Mouse (Mus musculus): ENCODE results near the gene Slc37a1.

DNA sequence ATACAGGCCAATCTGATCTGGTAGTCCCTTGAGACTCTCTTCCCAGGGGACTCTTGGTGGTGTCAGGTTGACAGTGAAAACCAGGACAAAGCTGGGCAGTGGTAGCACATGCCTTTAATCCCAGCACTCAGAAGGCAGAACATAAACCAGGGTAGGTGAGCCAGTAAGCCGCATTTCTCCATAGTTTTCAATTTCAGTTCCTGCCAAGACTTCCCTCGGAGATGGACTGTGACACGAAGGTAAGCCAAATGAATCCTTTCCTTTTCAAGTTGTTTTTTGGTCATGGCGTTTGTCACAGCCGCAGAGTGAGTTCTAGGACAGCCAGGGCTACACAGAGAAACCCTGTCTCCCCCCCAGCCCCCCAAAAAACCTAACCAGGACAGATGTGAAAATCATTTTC, 105.4 kb downstream of the Slc37a1 start:
- no peak for TF ChIP-seq CTCF (IDR thresholded peaks at IDR 0.05; ENCODE audit: control insufficient read depth, insufficient read depth, insufficient read length)
- TF ChIP-seq MAX (IDR thresholded peaks at IDR 0.05): no peak
- no peak for TF ChIP-seq CEBPB (IDR thresholded peaks at IDR 0.05; ENCODE audit: low read depth)
- no peak for TF ChIP-seq FOSL1 (IDR thresholded peaks at IDR 0.05; ENCODE audit: insufficient read depth, low read length, poor library complexity, severe bottlenecking)
- TF ChIP-seq MYOG (IDR thresholded peaks at IDR 0.05; ENCODE audit: control insufficient read depth, extremely low read depth, insufficient read length): no peak
- TF ChIP-seq USF1 (IDR thresholded peaks at IDR 0.05; ENCODE audit: low read depth): no peak
- TF ChIP-seq MYOD1 (IDR thresholded peaks at IDR 0.05; ENCODE audit: control insufficient read depth, insufficient read length, low read depth): no peak
